Mouse (Mus musculus) kidney, postnatal 36 days (tissue): ENCODE data around the gene Gm1330.
"Not testable (repeated sequence)": the region's sequence is repeated elsewhere in the genome, so short reads cannot be mapped to it uniquely, and the experiment has no call there.

ENCODE experiments used
- DNase-seq, 2 experiments: peaks; one replicate each; pipeline ENCODE4 v3.0.0; 2021 to 2022; ENCODE audit warnings: mixed read lengths in 2 of 2

Gm1330 gene

GRCm38 (mm10) chr2:149003151-149003550 lies at the start of gene Gm1330:
TSS of gene Gm1330 (minus strand) at chr2:149003251.
- no peak for DNase-seq

GRCm38 (mm10) chr2:149017137-149017536 lies 14.1 kb upstream of the Gm1330 start, which contains the start of gene Gm10750:
TSS of gene Gm10750 (minus strand) at chr2:149017237.
- DNase-seq = not testable (repeated sequence)

- DNase-seq = no peak
These were observed 1.8 kb upstream of the Gm1330 start for GRCm38 (mm10) chr2:149004826-149005225.

DNA sequence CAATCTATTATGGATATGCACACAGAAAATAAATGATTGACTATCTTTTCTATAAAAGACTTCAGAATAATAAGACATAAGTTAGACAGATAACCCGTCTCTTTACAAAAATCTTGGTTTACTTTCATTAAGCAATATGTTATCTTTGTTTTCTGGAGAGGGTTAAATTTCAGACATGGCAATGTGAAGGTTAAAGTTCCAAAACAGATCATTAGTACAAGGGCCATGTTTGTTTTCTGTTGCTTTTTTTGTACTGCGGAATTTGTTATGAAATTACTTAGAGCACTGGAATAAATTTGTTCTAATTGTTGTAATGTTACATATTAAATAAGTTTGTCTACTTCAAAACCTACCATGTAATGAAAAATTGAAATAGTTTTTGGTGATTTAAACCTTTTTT lies 7.9 kb downstream of the Gm1330 start:
- DNase-seq = no peak
